14 mouse cellular contexts compared by ENCODE assay signal in genomic region chr1:92337450-92337849, GRCm38 (mm10).
DNase-seq lines count a peak whose midpoint lies in the region; ATAC-seq and TF ChIP-seq lines count a peak whose summit lies in the region.
"Had no signal": no experiment of that assay in that cellular context is flagged by ENCODE, and none has a peak within 500 bp of the region (broad histone marks: within the 10 kb centered on the region; RNA-seq: fewer than 3 reads in every experiment).

No protein-coding gene starts in this region.

- no peak overlapping the region for H3K4me2 ChIP-seq in forebrain, embryonic 11.5 days (ENCODE audit: low read depth, low read length, severe bottlenecking)
- no peak overlapping the region for H3K4me2 ChIP-seq in lung, embryonic 14.5 days
- H3K4me2 ChIP-seq: embryonic facial prominence, embryonic 12.5 days; forebrain, embryonic 15.5 days; limb, embryonic 12.5 days had no signal

- no peak overlapping the region for H3K27ac ChIP-seq in forebrain, embryonic 11.5 days (ENCODE audit: low read depth, low read length)
- no peak overlapping the region for H3K27ac ChIP-seq in forebrain, embryonic 10.5 days
- H3K27ac ChIP-seq in lung, embryonic 14.5 days (ENCODE audit: low read depth): no peak overlapping the region
- H3K27ac ChIP-seq: embryonic facial prominence, embryonic 12.5 days; forebrain, embryonic 15.5 days; limb, embryonic 12.5 days had no signal

- H3K9ac ChIP-seq in forebrain, embryonic 11.5 days (ENCODE audit: low read length): no peak overlapping the region
- H3K9ac ChIP-seq in lung, embryonic 14.5 days: no peak overlapping the region
- H3K9ac ChIP-seq: embryonic facial prominence, embryonic 12.5 days; forebrain, embryonic 15.5 days; limb, embryonic 12.5 days had no signal

- peak; percentile 2 for DNase-seq in forebrain, embryonic 11.5 days (ENCODE audit: low spot score)
- DNase-seq in forebrain, embryonic 10.5 days (ENCODE audit: extremely low spot score, low spot score): no peak
- peak; percentile 15 for DNase-seq in lung, embryonic 14.5 days
- DNase-seq in lung, postnatal 14 days: no peak
- peak; percentile 73 for DNase-seq in heart, postnatal 4 days
- no peak for DNase-seq in right cerebral cortex, postnatal 10 days (ENCODE audit: low spot score in 2 of 2)
- DNase-seq: adrenal gland, postnatal 36 days; right cerebral cortex, postnatal 4 days had no signal

- 86% methylated on average over 8 of the region's 8 CpGs for WGBS in forebrain, embryonic 11.5 days
- 90% methylated on average over 8 of the region's 8 CpGs for WGBS in forebrain, embryonic 10.5 days
- 37% methylated on average over 8 of the region's 8 CpGs for WGBS in lung, embryonic 14.5 days

- ATAC-seq in forebrain, embryonic 11.5 days (replicated peaks; ENCODE audit: low FRiP score): no peak
- ATAC-seq in lung, embryonic 14.5 days (ENCODE audit: insufficient read depth): no peak
- ATAC-seq in megakaryocyte-erythroid progenitor cell, adult 5-6 weeks (replicated peaks; ENCODE audit: low FRiP score, low TSS enrichment, poor library complexity, severe bottlenecking): no peak
- ATAC-seq in erythroid progenitor cell, adult 5-6 weeks (replicated peaks; ENCODE audit: low FRiP score, poor library complexity, severe bottlenecking): no peak
- ATAC-seq: forebrain, embryonic 15.5 days; inflammation-experienced regulatory T-cells, adult 6 months had no signal

- H3K27me3 ChIP-seq in forebrain, embryonic 11.5 days (ENCODE audit: control insufficient read depth, insufficient read depth, low read length): no peaks in the 10 kb centered on the region
- no peaks in the 10 kb centered on the region for H3K27me3 ChIP-seq in forebrain, embryonic 10.5 days (ENCODE audit: poor library complexity, severe bottlenecking)
- no peaks in the 10 kb centered on the region for H3K27me3 ChIP-seq in lung, embryonic 14.5 days (ENCODE audit: insufficient read depth, low read length)
- H3K27me3 ChIP-seq: embryonic facial prominence, embryonic 12.5 days; forebrain, embryonic 15.5 days; limb, embryonic 12.5 days had no signal

- no peaks in the 10 kb centered on the region for H3K4me1 ChIP-seq in forebrain, embryonic 11.5 days (replicated peaks; ENCODE audit: control insufficient read depth, insufficient read depth, low read length)
- no peaks in the 10 kb centered on the region for H3K4me1 ChIP-seq in forebrain, embryonic 10.5 days
- no peaks in the 10 kb centered on the region for H3K4me1 ChIP-seq in lung, embryonic 14.5 days (ENCODE audit: insufficient read depth)
- H3K4me1 ChIP-seq: forebrain, embryonic 15.5 days had no signal

- H3K9me3 ChIP-seq in forebrain, embryonic 11.5 days (ENCODE audit: control insufficient read depth, low read length): no peaks in the 10 kb centered on the region
- H3K9me3 ChIP-seq in forebrain, embryonic 10.5 days: 0 out of 2 replicates have a peak, but pooled peaks cover 3% of the 10 kb centered on the region
- H3K9me3 ChIP-seq in lung, embryonic 14.5 days (ENCODE audit: low read depth, low read length): no peaks in the 10 kb centered on the region
- H3K9me3 ChIP-seq: embryonic facial prominence, embryonic 12.5 days; forebrain, embryonic 15.5 days; limb, embryonic 12.5 days had no signal

- H3K36me3 ChIP-seq in forebrain, embryonic 11.5 days (ENCODE audit: control insufficient read depth, insufficient read depth, low read length): no peaks in the 10 kb centered on the region
- no peaks in the 10 kb centered on the region for H3K36me3 ChIP-seq in forebrain, embryonic 10.5 days (replicated peaks)
- no peaks in the 10 kb centered on the region for H3K36me3 ChIP-seq in lung, embryonic 14.5 days (ENCODE audit: insufficient read depth)
- H3K36me3 ChIP-seq: embryonic facial prominence, embryonic 12.5 days; forebrain, embryonic 15.5 days; limb, embryonic 12.5 days had no signal

- TF ChIP-seq CTCF in lung, embryonic 14.5 days (IDR thresholded peaks at IDR 0.05; ENCODE audit: low read depth): no peak

- H3K4me3 ChIP-seq in forebrain, embryonic 11.5 days (ENCODE audit: low read depth, low read length): no peak overlapping the region
- H3K4me3 ChIP-seq in forebrain, embryonic 10.5 days: no peak overlapping the region
- no peak overlapping the region for H3K4me3 ChIP-seq in lung, embryonic 14.5 days (ENCODE audit: low read depth, low read length)
- H3K4me3 ChIP-seq: embryonic facial prominence, embryonic 12.5 days; forebrain, embryonic 15.5 days; limb, embryonic 12.5 days had no signal

Comparison
In these comparisons a context has a peak if more than half of its experiments do, and no peak if none do; other contexts are left out.
1. DNase-seq: peak in forebrain, embryonic 11.5 days (single experiment), lung, embryonic 14.5 days (single experiment) and heart, postnatal 4 days (single experiment); none in forebrain, embryonic 10.5 days (single experiment), lung, postnatal 14 days (single experiment) and right cerebral cortex, postnatal 10 days (0 of 2).